Mouse (Mus musculus) embryonic fibroblast, embryonic 13.5 days (primary cell): Measurements from ENCODE around the gene Card11.

ENCODE experiments used
- CTCF ChIP-seq: IDR thresholded peaks from 2 replicates; pipeline ENCODE4 v1.5.1; 2011; ENCODE audit warnings: mild to moderate bottlenecking, control low read depth, low read length, moderate library complexity, borderline replicate concordance; ENCODE audit not compliant: insufficient read depth
- POLR2A ChIP-seq: IDR thresholded peaks from 2 replicates; pipeline ENCODE4 v1.6.1; 2011; ENCODE audit warnings: low read depth, mild to moderate bottlenecking, control low read depth, low read length, moderate library complexity

GRCm38 (mm10) chr5:140826796-140827195 lies 173.6 kb downstream of the Card11 start:
- no peak for TF ChIP-seq POLR2A
- no peak for TF ChIP-seq CTCF
